Mouse (Mus musculus) neural tube, postnatal 0 days (tissue): ENCODE results near the gene Kctd5. TPM values are rescaled to one million over a fixed set of nuclear protein-coding genes. Genes with fewer than 3 reads are reported as not detected.

ENCODE experiments used
- microRNA-seq: library from miRNA; unstranded; fragments of <30 nt; microRNA quantifications from one replicate; pipeline ENCODE4, GENCODE M21; 2016
- polyA plus RNA-seq: library from polyadenylated mRNA; unstranded; fragments of >200 nt; fragmentation: Nextera tagmentation; extraction: Ambion mirVana; gene quantifications from 2 replicates; pipeline ENCODE4 v1.2.1, GENCODE M21; 2015

Gene Kctd5
- 89.6 and 92.0 TPM in 2 replicates for polyA plus RNA-seq

GRCm38 (mm10) chr17:24072919-24073696 is at the start of gene Kctd5:
TSS of gene Kctd5 (minus strand) at chr17:24073485.

GRCm38 (mm10) chr17:24037844-24038243 is 35.4 kb downstream of the Kctd5 start, which contains the start of gene Prss27:
TSS of gene Prss27 (plus strand) at chr17:24038144.

GRCm38 (mm10) chr17:23997901-23998300 is 75.4 kb downstream of the Kctd5 start, which contains the start of gene Prss22:
TSS of gene Prss22 (minus strand) at chr17:23998100.

Small RNA genes lying within 50 kb of the gene (microRNA-seq; reads per million reads assigned to microRNA genes)
- not detected for gene Gm27700

Other genes starting within 250 kb of the Kctd5 start
- 1,482 and 1,529 TPM in 2 replicates for gene Elob, start 244.3 kb downstream of the Kctd5 start, polyA plus RNA-seq
- not detected in 2 replicates for gene Prss33, start 237.4 kb downstream of the Kctd5 start, polyA plus RNA-seq
- gene Prss32, start 229.6 kb downstream of the Kctd5 start, polyA plus RNA-seq = 0.12 TPM in 1 of 2 replicates, not detected in the other
- 0.86 and 1.6 TPM in 2 replicates for gene Prss41, start 229.3 kb downstream of the Kctd5 start, polyA plus RNA-seq
- not detected in 2 replicates for gene Prss21, start 205.4 kb downstream of the Kctd5 start, polyA plus RNA-seq
- not detected in 2 replicates for gene Dcpp1, start 192.6 kb downstream of the Kctd5 start, polyA plus RNA-seq
- not detected in 2 replicates for gene Dcpp2, start 192.6 kb downstream of the Kctd5 start, polyA plus RNA-seq
- not detected in 2 replicates for gene Dcpp3, start 156.0 kb downstream of the Kctd5 start, polyA plus RNA-seq
- gene Sbp, start 131.8 kb downstream of the Kctd5 start, polyA plus RNA-seq = not detected in 2 replicates
- gene Sbpl, start 118.2 kb downstream of the Kctd5 start, polyA plus RNA-seq = not detected in 2 replicates
- gene Prss30, start 92.9 kb downstream of the Kctd5 start, polyA plus RNA-seq = not detected in 2 replicates
- gene Prss22, start 75.4 kb downstream of the Kctd5 start, polyA plus RNA-seq = not detected in 2 replicates
- gene Prss27, start 35.3 kb downstream of the Kctd5 start, polyA plus RNA-seq = 0.15 TPM in 1 of 2 replicates, not detected in the other
- gene Pdpk1, start 77.4 kb upstream of the Kctd5 start, polyA plus RNA-seq = 59.2 and 60.0 TPM in 2 replicates
- gene Amdhd2, start 90.3 kb upstream of the Kctd5 start, polyA plus RNA-seq = 39.4 and 44.0 TPM in 2 replicates
- gene Atp6v0c, start 96.2 kb upstream of the Kctd5 start, polyA plus RNA-seq = 2,504 and 2,539 TPM in 2 replicates
- gene Tbc1d24, start 132.1 kb upstream of the Kctd5 start, polyA plus RNA-seq = 20.0 and 23.7 TPM in 2 replicates
- 6.5 and 6.6 TPM in 2 replicates for gene Ntn3, start 136.0 kb upstream of the Kctd5 start, polyA plus RNA-seq
- gene Tedc2, start 147.4 kb upstream of the Kctd5 start, polyA plus RNA-seq = 9.1 and 9.7 TPM in 2 replicates
- gene Ccnf, start 178.0 kb upstream of the Kctd5 start, polyA plus RNA-seq = 5.6 and 8.1 TPM in 2 replicates